Mouse (Mus musculus): Measurements from ENCODE around the gene Tmem181a.
A peak's percentile ranks its signal among the peaks of the same experiment; 100 is the strongest.
"Not testable (repeated sequence)": the region's sequence is repeated elsewhere in the genome, so short reads cannot be mapped to it uniquely, and the experiment has no call there.

Tmem181a gene

DNA sequence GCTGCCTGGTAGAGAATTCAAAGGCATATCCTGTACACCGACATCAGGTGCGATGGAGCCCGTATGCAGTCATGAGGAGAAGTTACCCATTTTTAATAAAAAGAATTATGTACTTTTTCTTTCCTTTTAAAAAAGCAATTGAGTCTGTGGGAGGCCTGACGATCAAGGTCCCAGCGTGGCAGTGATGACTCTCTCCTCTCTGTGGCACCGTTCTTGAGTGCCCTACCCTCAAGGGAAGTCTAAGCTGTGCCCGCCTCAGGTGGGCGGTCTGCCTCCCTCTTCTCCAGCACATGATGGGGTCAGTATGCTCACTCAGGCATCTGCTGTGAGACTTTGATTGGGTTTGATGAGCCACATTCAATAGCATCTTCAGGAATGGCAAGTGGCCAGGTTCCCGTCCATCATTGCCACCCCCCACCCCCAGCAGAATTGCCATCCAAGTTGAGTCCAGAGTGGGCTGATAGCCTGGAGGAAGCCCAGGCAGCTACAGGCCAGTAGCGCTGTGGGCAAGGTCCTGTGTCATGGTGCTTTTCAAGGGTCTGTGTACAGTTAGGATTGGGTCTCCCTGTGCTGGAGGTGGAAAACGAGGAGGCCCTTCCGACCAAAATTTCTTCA lies 49.1 kb downstream of the Tmem181a start:
- not testable (repeated sequence) for DNase-seq (ENCODE audit: low spot score)

DNA sequence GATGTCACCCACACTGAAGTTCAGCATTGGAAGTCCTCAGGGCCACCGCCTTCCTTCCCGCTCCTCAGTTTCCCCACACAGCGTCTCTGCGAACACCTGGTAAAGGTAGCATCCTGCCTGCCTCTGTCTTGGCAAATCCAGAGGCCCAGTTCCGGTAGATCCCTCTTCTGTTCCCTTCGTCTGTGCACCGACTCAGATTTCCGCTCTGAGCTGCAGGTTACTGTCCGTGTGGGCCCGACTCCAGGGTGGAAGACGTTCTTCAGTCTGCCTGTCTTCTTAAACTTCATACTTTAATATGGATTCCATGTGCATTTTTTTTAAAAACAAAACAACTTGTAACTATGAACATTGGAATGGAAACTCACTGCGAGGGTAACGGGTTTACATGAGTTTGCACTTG lies 49.8 kb downstream of the Tmem181a start:
- not testable (repeated sequence) for DNase-seq (ENCODE audit: low spot score)

DNA sequence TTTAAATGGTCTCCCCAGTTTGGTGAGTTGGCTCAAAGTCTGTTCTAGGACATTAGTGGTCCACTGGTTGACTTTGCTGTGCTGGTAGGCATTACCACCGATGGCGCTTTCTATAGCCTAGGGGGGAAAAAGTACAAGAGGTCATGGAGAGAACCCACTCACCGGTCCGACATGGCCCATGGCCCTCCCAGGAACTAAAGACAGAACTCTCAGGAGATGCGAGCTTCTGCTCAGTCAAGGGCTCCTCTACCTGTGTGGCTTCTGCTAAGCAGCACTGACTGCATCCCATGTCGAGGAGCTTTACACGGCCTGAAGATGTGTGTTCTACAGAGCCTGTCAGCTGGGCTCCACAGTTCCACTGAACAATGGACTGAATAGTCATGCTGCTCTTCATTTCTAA lies 55.1 kb downstream of the Tmem181a start:
- not testable (repeated sequence) for DNase-seq (ENCODE audit: low spot score)

DNA sequence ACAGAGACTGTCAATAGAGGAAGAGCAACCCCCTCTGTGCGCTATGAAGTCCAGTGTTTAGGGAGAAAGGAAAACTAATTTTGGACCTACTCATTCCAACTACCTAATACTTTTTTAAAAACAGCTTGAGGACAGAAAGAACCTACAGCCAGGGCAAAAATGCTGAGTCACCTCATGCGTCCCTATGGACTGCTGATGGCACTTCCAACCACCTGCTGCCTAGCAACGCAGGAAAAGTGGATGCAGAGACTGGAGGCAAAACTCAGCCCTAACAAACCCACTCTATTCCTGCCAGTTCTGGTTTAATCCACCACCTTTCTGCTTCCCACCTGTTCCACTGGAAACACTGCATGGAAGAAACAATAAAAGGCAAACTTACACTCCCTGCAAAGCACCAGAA lies 56.1 kb downstream of the Tmem181a start:
- not testable (repeated sequence) for DNase-seq (ENCODE audit: low spot score)

DNA sequence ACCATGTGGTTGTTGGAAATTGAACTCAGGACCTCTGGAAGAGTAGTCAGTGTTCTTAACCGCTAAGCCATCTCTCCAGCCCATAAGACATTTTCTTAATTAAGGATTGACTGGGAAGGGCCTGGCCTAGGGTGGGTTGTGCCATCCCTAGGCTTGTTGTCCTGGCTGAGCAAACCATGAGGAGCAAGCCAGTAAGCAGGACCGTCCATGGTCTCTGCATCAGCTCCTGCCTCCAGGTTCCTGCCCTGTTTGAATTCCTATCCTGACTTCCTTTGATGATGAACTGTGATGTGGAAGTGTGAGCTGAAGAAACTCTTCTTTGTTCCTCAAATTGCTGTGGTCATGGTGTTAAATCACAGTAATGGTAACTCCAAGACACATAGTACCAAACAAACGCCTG lies 57.8 kb downstream of the Tmem181a start:
- not testable (repeated sequence) for DNase-seq (ENCODE audit: low spot score)

DNA sequence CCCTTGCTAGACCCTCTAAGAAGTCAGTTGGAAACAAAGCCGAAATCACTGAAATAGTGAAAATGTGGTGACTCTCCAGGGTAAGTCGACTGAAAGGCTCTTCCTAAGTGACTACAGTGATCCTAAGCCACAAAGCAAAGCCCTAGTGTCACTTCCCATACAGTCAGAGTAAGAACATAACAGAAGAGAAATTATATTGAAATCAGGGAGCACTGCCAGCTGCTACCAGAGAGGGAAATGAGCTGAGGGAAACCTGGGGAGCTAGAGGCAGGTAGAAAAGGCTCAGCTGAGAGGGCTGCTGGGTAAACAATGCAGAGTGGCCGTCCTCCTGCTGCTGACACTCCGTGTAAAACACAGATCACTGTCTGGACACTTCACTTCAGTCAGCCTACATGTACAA lies 59.0 kb downstream of the Tmem181a start:
- not testable (repeated sequence) for DNase-seq (ENCODE audit: low spot score)

DNA sequence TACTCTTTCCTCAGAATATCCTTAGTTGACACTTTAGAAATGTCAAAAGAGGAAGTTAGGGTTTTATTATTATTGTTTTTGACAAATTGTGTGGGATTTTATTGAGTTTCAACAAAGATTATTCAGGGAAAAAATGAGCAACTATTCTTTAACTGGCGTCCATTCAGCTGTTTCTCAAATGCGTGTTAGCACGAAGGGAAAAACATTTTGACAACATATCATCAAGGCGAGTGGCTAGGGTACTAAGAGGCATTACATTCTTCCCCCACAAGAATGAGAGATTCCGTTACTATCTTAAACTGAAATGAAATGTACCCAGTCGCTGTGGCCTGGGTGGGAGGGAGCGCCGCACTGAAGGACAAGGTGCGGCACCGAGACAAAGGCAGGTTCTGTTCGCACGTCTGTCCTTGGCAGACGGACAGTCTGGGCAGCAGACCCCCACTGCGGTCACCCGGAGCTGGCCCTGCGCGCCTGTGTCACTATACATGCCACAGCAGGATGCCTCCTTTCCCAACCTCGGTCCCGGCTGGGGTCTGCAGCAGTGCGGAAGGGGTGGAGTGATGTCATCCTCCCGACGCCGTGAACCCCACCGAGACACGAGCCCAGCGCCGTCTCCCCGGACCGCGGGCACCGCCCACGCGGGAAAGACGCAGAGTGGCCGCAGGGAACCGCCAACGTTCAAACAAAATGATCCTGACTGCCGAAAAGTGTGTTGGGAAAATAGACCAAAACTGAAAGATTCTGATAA lies 59.9 kb downstream of the Tmem181a start:
- peak; percentile 6 for DNase-seq (ENCODE audit: low spot score)

DNA sequence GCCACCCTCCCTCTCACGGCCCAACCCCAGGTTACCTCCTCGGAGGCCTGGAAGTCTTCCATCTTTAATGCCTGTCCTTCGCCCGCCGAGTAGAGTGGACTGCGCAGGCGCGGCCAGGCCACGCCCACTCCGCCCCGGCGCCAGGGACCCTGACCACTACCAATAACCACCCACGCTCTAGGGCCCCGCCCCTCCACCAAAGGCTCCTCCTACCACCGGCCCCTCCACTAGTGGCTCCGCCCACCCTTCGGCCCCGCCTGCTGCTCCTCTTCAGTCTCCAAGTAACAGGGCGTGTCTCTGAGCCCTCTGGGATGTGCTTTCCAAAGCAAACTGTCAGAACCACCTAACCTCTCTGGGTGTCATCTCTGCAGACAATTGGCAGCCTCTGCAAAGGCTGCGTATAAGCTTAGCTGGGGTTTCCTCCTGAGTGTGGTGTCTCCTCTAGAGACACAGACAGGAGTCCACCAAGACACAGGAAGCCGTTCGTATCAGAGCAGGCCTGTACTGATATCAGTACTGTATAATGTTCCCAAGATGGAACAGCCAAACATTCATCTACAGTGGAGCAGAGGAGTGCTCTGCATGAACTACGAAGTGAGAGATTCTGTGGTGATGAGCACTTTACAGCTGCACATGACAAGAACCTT lies 60.8 kb downstream of the Tmem181a start, which contains the start of gene Dynlt1a:
Gene Dynlt1a (minus strand): TSS at position 162 of the 647 bp plus-strand sequence.
- peak; percentile 94 for DNase-seq (ENCODE audit: low spot score)

DNA sequence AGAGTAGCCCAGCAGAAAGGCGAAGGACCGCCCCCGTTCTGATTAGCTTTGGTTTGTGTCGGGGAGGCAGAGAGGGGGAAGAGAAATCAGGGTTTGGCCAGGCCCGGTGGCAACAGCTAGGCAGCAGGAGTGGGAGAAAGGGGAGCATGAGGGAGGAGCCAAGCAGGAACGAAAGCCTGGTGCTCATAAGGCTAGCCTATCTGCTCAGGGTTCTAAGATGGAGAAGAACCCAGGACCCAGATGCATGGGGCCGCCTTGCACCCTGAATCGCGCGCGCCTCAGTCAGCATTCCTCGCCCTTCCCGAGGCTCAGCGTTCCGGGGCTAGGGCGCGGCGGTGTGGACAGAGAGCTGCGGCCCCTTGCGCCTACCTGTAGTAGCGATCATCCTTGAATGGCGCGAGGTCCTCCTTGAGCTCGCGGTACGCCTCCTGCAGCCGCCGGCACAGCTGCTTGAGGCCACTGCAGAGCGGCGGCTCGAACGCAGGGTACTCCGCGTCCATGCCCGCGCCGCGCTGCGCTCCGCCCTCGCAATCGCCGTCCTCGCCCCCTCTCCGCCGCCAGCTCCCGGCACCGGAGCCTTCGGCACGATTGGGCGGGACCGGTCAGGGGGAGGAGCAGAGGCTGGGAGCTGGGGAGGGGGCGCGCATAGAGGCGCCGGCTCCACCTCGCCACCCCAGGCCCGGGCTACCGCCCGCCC lies 64.6 kb downstream of the Tmem181a start:
- DNase-seq (ENCODE audit: low spot score): not testable (repeated sequence)

DNA sequence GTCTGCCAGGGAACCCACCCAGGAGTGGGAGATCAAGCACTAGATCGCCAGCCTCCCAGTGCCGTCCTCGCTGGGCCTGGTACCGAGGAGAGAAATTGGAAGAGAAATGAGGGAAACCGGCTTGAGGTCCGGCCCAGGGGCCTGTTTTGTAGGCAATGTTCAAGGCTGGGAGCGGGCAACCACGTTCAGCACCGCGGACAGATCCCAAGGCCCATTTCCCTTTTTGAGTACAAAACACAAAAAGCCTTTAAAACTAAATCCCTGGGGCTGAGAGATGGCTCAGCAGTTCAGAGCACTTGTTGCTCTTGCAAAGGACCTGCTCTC lies 65.1 kb downstream of the Tmem181a start:
- not testable (repeated sequence) for DNase-seq (ENCODE audit: low spot score)

DNA sequence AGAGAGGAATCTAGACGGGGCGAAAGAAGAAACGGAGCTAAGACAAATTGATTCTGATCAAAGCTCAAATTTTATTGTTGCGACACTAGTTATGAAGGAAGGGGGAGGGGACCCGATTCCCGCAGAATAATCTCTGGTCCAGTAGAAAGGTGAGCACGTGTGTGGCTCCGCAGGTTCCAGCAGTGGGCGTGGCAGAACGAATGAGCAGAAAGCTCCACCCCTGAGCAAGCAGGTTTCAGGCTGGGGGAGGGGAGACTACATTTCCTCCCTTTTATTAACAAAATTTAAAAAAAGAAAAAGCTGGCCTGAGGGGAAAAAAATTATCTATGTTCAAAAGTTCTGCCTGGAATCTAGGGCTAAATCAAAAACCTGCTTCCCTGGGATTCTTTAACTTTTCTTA lies 68.4 kb downstream of the Tmem181a start:
- not testable (repeated sequence) for DNase-seq (ENCODE audit: low spot score)

DNA sequence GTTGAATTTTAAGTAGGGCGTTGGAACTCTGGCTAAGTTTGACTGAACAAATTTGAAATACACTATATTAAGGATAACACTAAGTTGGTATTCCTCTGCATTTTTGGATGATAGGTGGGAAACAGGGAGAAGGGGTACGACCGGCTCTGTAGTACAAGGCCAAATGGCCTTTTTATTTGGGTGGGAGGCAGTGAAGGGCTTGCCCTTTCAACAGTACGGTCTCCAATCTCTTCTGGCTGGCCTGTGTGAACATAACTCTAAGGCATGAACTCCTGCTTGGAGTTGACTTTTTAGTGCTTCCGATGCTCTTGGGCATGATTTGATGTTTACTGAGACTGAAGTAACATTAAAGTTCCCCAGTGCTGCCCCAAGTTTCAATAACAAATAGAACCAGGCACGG lies 68.9 kb downstream of the Tmem181a start:
- not testable (repeated sequence) for DNase-seq (ENCODE audit: low spot score)

DNA sequence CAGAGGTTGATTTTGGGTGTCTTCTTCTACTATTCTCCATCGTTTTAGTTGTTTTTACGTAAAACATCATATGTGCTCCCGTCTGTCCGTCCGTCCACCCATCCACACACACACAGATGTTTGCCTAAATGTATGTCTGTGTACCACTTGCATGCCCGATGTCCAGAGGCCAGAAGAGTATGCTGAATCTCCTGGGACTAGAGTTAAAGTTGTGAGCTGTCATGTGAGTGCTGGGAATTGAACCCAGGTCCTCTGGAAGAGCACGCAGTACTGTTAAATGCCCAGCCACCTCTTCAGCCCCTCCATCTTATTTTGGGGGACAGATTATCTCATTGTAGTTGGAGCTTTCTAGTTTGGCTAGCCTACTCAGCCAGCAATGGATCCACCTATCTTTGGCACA lies 70.9 kb downstream of the Tmem181a start:
- not testable (repeated sequence) for DNase-seq (ENCODE audit: low spot score)

DNA sequence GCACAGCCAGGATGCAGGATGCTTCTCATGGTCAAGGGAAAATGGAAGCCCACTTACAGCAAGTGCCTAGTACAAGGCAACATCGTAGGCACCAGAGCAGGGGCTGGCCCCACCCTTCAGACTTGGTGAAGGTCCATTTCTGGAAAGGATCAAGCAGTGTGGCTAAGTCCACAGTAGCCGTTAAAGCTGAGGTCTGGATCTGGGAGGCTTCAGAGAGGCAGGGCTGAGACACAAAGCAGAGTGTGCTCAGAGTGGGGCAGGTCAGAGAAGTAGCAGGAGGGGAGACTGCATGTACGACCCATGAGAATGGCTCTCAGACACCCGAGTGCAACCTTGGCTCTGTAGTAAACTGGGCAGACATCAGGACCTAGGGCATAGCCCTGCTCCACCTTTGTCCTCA lies 72.3 kb downstream of the Tmem181a start:
- DNase-seq (ENCODE audit: low spot score): not testable (repeated sequence)

DNA sequence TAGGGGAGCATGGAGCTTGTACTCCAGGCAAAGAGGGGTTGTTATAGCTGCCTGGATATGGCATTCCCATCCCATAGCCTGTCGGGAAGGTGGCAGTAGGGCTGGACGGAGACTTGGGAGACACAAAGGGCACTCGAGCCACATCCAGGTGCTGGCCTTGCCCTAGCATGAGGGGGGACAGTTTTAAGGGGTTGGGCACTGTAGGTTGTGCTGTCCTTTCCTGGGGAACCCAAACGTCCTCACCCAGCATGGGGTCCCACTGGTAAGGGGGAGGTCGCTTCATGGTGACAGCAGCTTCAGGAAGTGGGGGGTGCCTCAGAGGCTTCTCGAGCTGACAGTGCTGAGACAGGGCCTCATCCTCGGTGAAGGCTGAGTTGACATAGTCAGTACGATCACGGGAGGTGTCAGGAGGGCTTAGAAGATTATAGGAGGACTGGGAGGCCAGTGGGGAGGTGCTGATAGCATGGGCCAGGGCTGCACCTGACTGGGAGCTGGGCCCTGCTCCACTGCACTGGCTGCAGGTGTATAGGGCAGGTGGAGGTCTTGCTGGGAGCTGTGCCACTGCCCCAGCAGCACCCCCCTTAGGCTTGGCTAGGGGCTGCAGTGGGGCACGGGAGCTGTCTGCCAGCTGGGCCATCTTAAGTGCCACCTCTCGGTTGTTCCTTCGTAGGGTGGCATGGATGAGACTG lies 86.1 kb downstream of the Tmem181a start:
- not testable (repeated sequence) for DNase-seq (ENCODE audit: low spot score)

DNA sequence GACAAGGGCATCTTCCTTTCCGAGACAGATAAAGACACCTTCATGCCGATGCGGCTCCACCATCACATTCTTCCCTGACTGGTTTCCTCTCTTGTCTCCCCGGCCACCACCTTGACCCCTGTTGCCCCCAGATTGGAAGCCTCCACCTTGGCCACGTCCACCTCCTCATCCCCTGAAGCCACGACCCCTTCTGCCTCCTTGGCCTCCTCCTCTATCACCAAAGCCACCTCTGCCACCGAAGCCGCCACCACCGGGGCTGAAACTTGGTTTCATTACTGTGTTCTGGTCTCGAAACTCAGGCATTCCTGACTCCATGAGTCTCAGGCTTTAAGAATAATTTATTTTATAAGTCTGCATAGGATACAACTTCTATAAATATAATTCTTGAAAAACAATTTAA lies 98.6 kb downstream of the Tmem181a start:
- not testable (repeated sequence) for DNase-seq (ENCODE audit: low spot score)
